Mouse (Mus musculus) right cerebral cortex, postnatal 25 days (tissue): Measurements from ENCODE around the gene Fads6.

Experiments used
- DNase-seq: peaks from one replicate; pipeline ENCODE4 v3.0.0; 2022

Gene Fads6

DNA sequence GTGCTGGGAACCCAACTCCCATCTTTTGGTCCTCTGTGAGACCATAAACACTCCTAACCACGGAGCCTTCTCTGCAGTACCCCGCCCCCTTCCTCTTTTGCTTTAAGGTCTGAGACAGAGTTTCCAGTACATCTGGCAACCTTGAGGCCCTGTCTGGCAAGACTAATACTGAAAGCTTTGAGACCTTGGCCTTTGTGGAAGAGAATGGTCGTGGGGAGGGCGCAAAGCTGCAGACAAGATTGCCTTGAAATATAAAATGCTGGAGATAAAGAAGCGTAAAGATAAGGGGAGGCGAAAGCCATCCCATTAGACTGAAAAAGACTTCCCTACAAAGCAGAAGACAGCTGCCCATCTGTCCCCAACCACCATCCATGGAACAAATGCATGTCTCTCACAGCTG, 22.0 kb downstream of the Fads6 start:
- DNase-seq = no peak

- DNase-seq = no peak
Measured at GRCm38 (mm10) chr11:115274771-115275170, 22.7 kb downstream of the Fads6 start.

- no peak for DNase-seq
Measured at GRCm38 (mm10) chr11:115274178-115274577, 23.3 kb downstream of the Fads6 start.

GRCm38 (mm10) chr11:115273735-115274134, 23.7 kb downstream of the Fads6 start:
- DNase-seq = no peak

GRCm38 (mm10) chr11:115272894-115273498, 24.5 kb downstream of the Fads6 start:
- DNase-seq = no peak

DNA sequence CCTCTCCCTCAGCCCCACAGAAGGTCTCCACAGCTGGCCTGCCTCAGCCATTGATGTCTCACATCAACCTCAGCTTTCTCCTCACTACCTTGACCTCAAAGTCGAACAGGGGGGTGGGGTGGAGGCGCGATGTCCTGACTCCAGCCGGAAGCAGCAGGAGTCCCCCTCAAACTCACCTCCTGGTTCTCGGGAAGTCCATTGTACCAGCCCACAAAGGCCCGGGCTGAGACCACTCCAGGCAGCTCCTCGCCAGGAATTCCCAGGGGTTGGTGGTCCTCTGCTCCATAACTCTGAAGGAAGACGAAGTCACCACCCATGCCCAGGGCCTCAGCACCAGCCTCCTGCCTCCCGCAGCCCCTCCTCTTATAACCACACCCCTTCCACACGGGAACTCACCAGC, 26.0 kb downstream of the Fads6 start:
- DNase-seq = no peak

DNA sequence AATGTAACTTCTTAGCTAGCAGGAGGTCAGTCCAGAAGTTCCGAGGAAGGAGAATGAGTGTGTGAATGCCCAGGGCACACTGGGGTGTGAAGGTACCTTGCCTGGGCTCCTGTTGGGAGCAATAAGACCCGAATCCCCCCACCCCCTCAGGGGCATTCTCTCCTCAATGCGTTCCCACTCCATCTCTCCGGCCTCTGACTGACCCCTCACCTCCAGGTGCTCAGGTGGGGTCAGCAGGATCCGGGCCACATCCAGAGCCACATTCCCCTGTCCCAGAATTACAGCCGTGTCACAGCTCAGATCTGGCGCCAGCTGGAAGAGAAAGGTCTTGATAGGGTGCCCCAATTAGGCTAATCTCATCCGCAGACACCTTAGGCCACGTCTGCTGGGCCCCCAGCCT, 26.4 kb downstream of the Fads6 start:
- no peak for DNase-seq

- DNase-seq = peak; percentile 82
Measured at GRCm38 (mm10) chr11:115270148-115270861, 27.2 kb downstream of the Fads6 start.

DNA sequence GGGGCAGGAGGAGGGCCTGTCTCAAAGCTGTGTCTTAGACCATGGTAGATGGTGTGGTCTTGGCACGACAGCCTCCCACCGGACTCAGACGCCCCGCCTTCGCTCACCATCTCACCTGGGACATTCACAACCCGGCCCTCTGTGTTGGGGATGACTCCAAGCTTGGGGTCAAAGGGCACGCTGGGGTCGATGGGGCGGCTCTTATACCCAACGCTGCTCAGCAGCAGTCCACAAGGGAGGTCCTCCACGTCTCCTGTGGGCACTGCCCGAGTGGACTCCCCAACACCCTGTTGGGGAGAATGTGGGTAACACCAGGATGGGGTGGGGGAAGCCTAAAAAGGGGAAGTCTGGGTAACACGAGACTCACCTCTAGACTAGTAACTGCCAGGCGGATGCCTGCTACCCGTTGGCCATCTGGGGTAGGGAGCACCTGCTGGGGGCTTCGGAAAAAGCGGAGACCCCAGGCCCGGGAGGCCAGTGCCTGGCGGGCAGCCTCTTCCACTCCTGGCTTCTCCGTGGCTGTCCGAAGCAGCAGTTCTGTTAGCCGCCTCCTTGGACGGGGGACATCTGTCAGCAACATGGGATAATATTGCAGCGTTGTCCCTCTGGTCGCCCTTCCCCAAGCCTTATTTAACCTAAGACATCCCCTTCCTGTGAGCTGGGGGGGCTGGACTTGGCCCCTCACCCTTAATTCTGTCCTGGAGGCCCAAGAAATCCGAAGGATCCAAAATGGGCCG, 28.0 kb downstream of the Fads6 start:
- no peak for DNase-seq

DNA sequence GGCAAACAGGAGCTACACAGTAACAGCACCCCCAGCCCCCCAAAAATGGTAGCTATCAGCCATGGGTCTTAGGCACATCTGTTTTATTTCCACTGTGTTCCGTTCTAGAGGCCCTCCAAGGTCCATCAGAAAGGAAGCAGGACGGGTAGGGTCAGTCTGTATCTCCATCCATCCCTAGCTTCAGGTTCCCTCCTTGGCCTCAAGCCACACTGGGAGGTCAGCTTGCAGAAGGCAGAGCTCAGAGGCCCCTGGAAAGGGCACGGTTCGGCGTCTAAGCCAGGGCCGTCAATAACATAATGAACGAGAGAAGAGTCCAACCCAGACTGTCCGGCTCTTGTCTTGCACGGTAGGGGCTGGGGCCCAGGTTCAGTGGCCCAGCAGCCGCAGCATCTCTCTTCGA, 29.5 kb downstream of the Fads6 start:
- no peak for DNase-seq

- DNase-seq = no peak
Measured at GRCm38 (mm10) chr11:115267061-115267883, 30.2 kb downstream of the Fads6 start, which contains the start of gene Grin2c. Grin2c (minus strand) TSS chr11:115267243.

- no peak for DNase-seq
Measured at GRCm38 (mm10) chr11:115266400-115266778, 31.1 kb downstream of the Fads6 start.

- no peak for DNase-seq
Measured at GRCm38 (mm10) chr11:115265771-115266399, 31.6 kb downstream of the Fads6 start.

- no peak for DNase-seq
Measured at GRCm38 (mm10) chr11:115264862-115265668, 32.4 kb downstream of the Fads6 start.

DNA sequence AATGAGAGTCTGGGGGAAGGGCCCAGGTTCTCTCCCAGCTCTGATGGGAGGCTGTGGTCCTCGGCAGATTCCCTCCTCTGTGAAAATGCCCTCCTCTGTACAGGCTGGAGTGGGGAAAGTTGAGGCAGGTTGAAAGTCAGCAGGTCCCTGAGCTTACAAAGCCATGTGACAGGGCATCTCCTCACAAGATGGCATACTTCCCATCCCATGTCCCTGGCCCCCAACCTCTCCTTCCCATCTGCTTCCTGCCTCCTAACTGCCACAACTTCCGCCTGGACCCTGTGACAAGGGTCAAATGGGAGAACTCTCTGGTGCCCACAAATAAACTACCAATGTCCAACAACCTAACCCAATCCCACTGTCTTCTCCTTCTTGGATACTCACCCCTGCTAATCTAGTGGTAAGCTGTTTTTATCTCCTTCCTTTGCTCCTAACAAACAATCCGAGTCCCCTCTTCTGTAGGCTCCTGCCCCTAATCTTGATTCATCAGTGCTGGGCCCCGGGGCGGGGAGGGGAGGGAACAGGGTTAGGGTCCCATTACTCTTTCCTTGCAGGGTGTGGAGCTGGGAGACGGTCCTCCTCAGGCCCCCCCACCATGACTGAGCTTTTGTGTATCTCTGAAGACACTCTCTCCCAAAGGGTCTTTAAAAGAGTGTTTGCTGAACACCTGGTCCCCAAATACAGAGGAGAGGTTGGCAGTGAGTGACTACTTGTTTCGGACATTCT, 33.2 kb downstream of the Fads6 start:
- DNase-seq = no peak

- no peak for DNase-seq
Measured at GRCm38 (mm10) chr11:115262954-115263353, 34.5 kb downstream of the Fads6 start.

DNA sequence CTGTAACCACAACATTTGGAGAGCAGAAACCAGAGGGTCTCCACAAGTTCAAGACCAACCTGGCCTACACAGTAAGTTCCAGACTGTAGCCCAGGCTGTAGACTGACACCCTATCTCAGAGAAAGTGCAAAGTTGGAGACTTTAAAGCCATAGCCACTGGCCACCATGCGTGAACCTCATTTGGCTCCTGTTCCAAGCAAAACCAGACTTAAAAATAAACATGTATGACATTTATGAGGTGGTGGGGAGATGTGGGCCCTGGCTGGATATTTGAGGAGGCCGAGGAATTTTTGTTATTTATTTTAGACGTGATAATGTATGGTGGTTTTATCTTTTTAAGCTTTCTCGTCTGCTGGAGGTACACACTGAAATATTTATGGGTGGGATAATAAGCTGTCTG, 38.3 kb downstream of the Fads6 start:
- no peak for DNase-seq

GRCm38 (mm10) chr11:115257775-115258510, 39.5 kb downstream of the Fads6 start:
- no peak for DNase-seq

GRCm38 (mm10) chr11:115251258-115251657, 46.2 kb downstream of the Fads6 start:
- DNase-seq = no peak

DNA sequence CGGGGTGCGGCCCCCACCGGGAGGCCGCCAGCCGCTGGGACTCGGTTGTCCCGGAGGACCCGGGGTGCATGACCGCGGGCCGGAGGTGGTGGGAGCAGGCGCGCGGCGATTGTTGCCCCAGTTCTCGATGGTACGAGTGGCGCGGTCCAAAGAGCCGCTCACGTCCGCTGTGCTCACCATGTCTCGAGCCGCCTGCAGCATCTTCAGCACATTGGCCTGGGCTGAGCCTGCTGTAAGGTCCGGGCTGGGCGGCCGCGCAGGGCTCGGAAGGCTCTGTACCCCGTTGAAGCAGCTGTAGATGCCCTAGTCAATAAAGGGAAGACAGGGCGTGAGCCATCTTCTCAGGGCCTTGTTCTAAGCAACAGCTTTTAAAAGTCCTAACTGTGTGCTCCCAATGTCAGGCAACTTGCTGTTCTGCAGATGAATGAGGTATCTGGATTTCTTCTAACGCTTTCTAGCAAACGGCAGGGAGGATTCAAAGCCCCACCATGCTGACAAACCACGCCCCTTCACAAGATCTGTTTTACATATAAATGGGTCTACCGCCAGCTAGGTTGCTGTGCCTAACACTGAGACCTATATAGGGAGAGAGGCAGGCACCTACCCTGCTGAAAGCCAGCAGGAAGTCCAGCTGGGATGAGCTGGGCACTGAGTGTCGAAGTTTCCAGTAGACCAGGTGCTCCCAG, 46.9 kb downstream of the Fads6 start:
- DNase-seq = peak; percentile 17
